Mouse (Mus musculus) heart, embryonic 14.5 days (tissue): ENCODE measurements at regions not wholly inside any gene's neighbourhood (a gene's known extent, or its start where the extent isn't known, plus 50 kb on each side); places are given as distances from the start of the nearest gene placed in this dataset.

Experiments used
- ATAC-seq: fragments of 200-750 bp; cut with Nextera tagmentation; 2 replicates; pipeline ENCODE4 v1.8.0; 2017; ENCODE audit warnings: low read depth, moderate TSS enrichment; ENCODE audit not compliant: insufficient number of reproducible peaks, insufficient read depth, low FRiP score
- H3K27ac ChIP-seq, 2 experiments: fragments of 200-500 bp in 1 of 2; fragments of 300-500 bp in 1 of 2; sonication (generic) in 1 of 2; replicated peaks in 1 of 2; 2 replicates each; pipeline ENCODE4 v1.5.1; 2012 to 2014; ENCODE audit warnings: low read depth in 2 of 2, low read length in 2 of 2, control low read depth in 1 of 2, mild to moderate bottlenecking in 1 of 2, mixed read lengths in 1 of 2; ENCODE audit not compliant: control insufficient read depth in 1 of 2, insufficient read depth in 1 of 2
- H3K27me3 ChIP-seq: fragments of 300-500 bp; sonication (generic); 2 replicates; pipeline ENCODE4 v1.6.1; 2014; ENCODE audit warnings: mild to moderate bottlenecking, low read length, control low read depth; ENCODE audit not compliant: control insufficient read depth, insufficient read depth
- H3K36me3 ChIP-seq: fragments of 300-500 bp; sonication (generic); 2 replicates; pipeline ENCODE4 v1.6.1; 2014; ENCODE audit warnings: mild to moderate bottlenecking, control low read depth, low read length, mixed read lengths; ENCODE audit not compliant: control insufficient read depth, insufficient read depth
- H3K4me1 ChIP-seq, 2 experiments: fragments of 200-500 bp in 1 of 2; fragments of 300-500 bp in 1 of 2; sonication (generic) in 1 of 2; 2 replicates each; pipeline ENCODE4 v1.6.1; 2012 to 2014; ENCODE audit warnings: low read length in 2 of 2, control low read depth in 1 of 2, mixed read lengths in 1 of 2; ENCODE audit not compliant: control insufficient read depth in 2 of 2, insufficient read depth in 2 of 2
- H3K4me2 ChIP-seq: fragments of 300-500 bp; sonication (generic); 2 replicates; pipeline ENCODE4 v1.6.1; 2014; ENCODE audit warnings: mild to moderate bottlenecking, low read length
- H3K4me3 ChIP-seq, 2 experiments: fragments of 200-500 bp in 1 of 2; fragments of 300-500 bp in 1 of 2; sonication (generic) in 1 of 2; 2 replicates each; pipeline ENCODE4 v1.5.1; 2012 to 2014; ENCODE audit warnings: low read length in 2 of 2, mild to moderate bottlenecking in 2 of 2, control low read depth in 1 of 2, low read depth in 1 of 2, moderate library complexity in 1 of 2; ENCODE audit not compliant: control insufficient read depth in 1 of 2, insufficient read depth in 1 of 2
- H3K9ac ChIP-seq: fragments of 300-500 bp; sonication (generic); 2 replicates; pipeline ENCODE4 v1.6.1; 2014; ENCODE audit warnings: mild to moderate bottlenecking, low read length
- H3K9me3 ChIP-seq: fragments of 300-500 bp; sonication (generic); 2 replicates; pipeline ENCODE4 v1.6.1; 2016; ENCODE audit warnings: low read length, control low read depth; ENCODE audit not compliant: control insufficient read depth
- WGBS: fragments of 180-500 bp; shearing (Covaris S2); extraction: QIAGEN DNeasy Blood & Tissue Kit; methylation state at CpG from one replicate; pipeline ENCODE4 v1.1.7; 2014; 5-methylcytosine and 5-hydroxymethylcytosine counted together

DNA sequence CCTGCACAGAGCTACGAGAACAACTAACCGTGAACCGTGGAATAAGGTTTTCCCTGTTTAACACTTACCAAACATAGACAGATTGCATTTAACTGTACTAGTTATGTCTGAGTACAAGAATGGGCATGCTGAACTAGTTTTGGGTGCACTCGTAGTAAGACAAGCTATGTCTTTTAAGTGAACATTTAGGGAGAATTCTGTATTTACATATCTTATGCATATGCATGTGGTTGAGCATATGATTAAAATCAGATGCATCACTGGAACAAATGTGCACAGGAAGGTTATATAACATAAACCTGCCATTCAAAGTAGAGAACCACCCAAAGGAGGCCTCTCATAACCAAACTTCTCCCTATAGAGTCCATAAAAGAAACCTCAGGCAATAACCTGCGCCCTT lies 140.3 kb downstream of the Snx10 start:
- Histone ChIP-seq H3K27ac (no peak overlapping the region), H3K4me2 (no peak overlapping the region), H3K9ac (no peak overlapping the region), H3K9me3 (peaks cover 14% of the 10 kb centered on the region), H3K4me3 (no peak overlapping the region), H3K36me3 (no peaks in the 10 kb centered on the region), H3K4me1 (no peaks in the 10 kb centered on the region), H3K27me3 (no peaks in the 10 kb centered on the region)
- WGBS = 92% methylated on average over 5 of the region's 5 CpGs
- no peak for ATAC-seq

DNA sequence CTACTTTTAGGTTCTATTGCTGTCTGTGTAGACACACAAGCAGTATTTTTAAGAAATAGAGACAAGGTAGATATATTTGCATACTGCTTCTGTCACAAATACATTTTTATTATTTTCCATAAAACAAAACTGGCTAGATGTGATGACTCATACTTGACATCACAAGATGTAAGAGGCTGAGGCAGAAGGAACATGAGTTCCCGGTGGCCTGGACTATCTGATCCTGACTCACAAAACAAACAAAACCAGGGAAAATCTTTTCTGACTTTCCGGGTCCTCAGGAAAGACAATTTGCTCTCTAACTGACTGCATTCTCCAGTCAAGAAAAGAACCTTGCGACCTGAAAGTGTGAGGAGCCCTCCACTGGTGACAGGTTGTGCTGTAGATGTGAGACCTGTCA lies 143.3 kb downstream of the Snx10 start:
- WGBS = 41% methylated on average over 3 of the region's 3 CpGs
- ATAC-seq = no peak
- H3K4me2 ChIP-seq = no peak overlapping the region
- H3K4me1 ChIP-seq = no peaks in the 10 kb centered on the region
- H3K9me3 ChIP-seq = peaks cover 14% of the 10 kb centered on the region
- no peak overlapping the region for H3K27ac ChIP-seq
- no peaks in the 10 kb centered on the region for H3K36me3 ChIP-seq
- H3K27me3 ChIP-seq = no peaks in the 10 kb centered on the region
- no peak overlapping the region for H3K9ac ChIP-seq
- no peak overlapping the region for H3K4me3 ChIP-seq

DNA sequence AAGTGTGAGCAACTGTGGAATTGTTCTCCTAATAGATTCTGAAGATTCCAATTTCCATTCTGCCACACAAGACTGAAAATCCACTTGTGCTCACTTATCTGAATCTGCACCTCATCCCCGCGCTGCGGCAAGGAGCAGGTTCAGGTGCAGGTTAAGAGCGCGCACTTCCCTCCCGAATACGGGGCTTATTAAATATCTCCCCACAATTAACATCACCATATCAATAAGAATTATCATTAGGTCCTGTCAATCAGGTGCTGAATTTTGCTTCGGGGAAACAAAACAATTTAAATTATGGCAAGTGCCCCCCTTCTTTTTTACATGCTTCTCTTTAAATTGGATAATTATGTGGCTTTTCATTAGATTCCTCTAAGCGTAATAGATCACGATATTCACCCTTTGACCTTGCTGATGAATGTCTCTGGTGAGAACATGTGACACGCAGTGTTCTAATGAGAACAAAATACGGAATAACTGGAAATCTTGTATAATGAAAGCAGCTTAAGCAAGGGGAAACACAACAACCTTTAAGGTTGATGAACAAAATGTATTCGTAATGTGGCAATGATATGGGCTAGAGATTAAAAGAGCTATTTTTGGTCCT lies 151.7 kb downstream of the Snx10 start:
- Histone ChIP-seq H3K4me2 (no peak overlapping the region), H3K9me3 (no peaks in the 10 kb centered on the region), H3K27me3 (no peaks in the 10 kb centered on the region), H3K36me3 (no peaks in the 10 kb centered on the region), H3K4me1 (0 out of 4 replicates have a peak, but pooled peaks cover 0 to 3% of the 10 kb centered on the region in 2 experiments), H3K27ac (no peak overlapping the region), H3K4me3 (no peak overlapping the region), H3K9ac (no peak overlapping the region)
- ATAC-seq = no peak
- WGBS = 89% methylated on average over 13 of the region's 13 CpGs

DNA sequence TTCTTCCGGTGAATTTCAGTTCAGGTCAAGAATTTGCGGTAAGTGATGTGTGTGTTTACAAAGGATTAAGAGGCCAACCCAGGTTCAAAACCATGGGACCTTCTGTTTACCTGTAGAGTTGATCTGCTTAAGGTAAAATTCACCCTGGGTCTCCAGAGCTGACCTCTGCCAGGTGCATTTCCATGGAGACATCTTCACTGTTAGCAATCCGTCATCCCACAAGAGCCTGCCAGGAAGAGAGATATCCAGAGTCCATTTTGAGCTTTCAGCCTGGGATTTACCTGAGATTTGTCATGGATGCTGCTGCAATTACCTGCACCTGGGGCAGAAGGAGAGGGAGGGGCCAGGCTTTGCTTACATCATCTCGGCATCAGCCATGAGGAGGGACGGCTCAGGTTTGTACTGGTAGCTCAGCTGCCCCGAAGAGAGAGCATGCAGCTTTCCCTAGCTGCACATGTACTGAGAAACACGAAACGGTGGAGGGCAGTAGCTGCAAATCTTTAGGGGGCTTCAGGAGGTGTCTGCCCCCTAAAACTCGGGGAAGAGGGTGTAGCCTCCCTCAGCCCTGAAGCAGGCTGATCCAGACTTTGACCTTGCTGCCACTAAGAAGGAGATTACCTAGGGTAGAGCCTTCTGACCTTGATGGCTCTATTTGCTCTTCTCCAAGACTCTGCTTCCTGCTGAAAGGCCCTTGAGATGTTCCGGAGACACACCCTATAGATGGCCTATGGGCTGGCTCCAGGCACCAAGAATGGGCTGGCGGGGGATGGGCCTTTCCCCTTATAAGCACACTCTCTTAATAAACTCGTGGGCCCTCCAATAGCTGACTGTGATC lies 153.7 kb downstream of the Snx10 start:
- 78% methylated on average over 12 of the region's 12 CpGs for WGBS

DNA sequence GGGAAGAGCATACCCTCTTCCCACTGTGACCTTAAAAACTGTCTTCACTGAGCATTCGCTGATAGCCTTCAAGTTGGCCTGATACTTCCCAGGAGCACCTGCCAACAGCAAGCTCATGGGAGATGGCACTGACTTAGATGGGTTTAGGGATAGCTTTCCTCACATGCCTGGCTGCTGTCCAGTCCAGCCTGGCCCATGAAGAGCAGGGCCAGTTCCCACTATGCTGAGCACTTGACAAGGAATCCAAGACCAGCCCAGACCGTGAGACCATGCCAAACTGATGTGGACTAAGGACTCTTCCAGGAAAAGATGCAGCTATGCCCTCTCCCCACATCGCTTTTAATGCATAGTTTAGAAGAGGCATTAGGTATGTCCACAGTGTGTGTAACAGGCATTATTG lies 155.0 kb downstream of the Snx10 start:
- no peak overlapping the region for H3K9ac ChIP-seq

More for the DNA sequence above, 153.7 kb downstream of the Snx10 start:
- Histone ChIP-seq H3K9me3 (no peaks in the 10 kb centered on the region), H3K27me3 (no peaks in the 10 kb centered on the region), H3K27ac (no peak overlapping the region), H3K4me3 (no peak overlapping the region), H3K36me3 (no peaks in the 10 kb centered on the region), H3K9ac (no peak overlapping the region), H3K4me2 (no peak overlapping the region), H3K4me1 (0 out of 4 replicates have a peak, but pooled peaks cover 0 to 4% of the 10 kb centered on the region in 2 experiments)
- ATAC-seq = no peak

DNA sequence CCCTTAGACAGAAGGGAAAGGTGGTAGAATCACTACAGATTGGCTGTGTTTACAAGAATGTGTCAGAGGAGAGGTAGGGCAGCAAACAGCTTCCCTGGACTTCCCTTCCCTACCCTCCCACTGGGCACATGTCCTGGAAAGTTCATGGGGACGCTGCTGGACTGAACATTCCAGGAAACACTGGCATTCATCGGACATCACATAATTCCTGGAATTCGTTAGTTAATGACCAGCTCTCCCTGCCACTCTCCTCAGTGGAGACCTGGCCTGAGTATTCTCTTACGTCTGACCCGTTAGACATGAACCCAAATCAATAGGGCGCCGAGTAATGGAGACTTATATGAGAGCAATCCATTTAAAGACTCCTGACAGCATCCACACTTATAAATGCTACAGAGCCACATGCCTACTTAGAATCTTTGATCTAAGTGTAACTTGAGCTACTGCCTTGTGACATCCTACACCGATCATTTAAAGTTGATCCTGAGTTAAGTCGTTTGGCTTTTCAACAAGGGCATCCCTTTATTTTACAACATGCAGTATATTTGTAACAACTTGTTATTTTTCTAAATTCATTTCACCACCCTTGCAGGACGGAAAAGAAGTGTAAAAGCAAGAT lies 156.6 kb downstream of the Snx10 start:
- H3K4me3 ChIP-seq = no peak overlapping the region
- ATAC-seq = no peak
- no peak overlapping the region for H3K9ac ChIP-seq
- 62% methylated on average over 10 of the region's 10 CpGs for WGBS
- H3K27me3 ChIP-seq = no peaks in the 10 kb centered on the region
- no peaks in the 10 kb centered on the region for H3K36me3 ChIP-seq
- no peak overlapping the region for H3K27ac ChIP-seq
- H3K4me2 ChIP-seq = no peak overlapping the region
- no peaks in the 10 kb centered on the region for H3K9me3 ChIP-seq
- peaks cover 2 to 4% of the 10 kb centered on the region in 2 experiments; a peak in 1 of 4 replicates for H3K4me1 ChIP-seq

More for the DNA sequence above, 155.0 kb downstream of the Snx10 start:
- H3K27ac ChIP-seq = no peak overlapping the region
- WGBS = 90% methylated on average over 3 of the region's 3 CpGs
- H3K27me3 ChIP-seq = no peaks in the 10 kb centered on the region
- no peak for ATAC-seq
- H3K36me3 ChIP-seq = no peaks in the 10 kb centered on the region
- H3K4me1 ChIP-seq = 0 out of 4 replicates have a peak, but pooled peaks cover 0 to 4% of the 10 kb centered on the region in 2 experiments
- H3K9me3 ChIP-seq = no peaks in the 10 kb centered on the region
- no peak overlapping the region for H3K4me3 ChIP-seq
- no peak overlapping the region for H3K4me2 ChIP-seq

DNA sequence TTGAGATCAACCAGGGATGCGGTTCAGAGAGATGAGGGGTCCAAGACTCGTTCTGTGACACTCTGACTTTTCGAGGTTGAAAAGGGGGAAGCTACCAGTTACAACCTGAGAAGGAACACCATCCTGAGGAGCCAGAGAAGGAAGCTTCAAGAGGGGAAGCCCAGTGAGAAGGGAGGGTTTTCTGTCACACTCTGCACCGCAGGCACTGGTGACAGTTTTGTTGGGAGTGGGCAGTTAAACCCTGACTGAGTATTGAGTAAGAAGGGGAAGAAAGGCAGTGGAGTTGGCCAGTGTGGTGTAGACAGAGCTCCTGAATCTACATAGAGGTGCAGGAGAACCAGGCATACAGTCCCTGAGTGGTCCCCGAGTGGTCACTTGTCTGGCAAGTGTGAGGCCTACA lies 159.4 kb downstream of the Snx10 start:
- no peak overlapping the region for H3K9ac ChIP-seq
- H3K27ac ChIP-seq = no peak overlapping the region
- no peak for ATAC-seq
- H3K4me2 ChIP-seq = no peak overlapping the region
- no peak overlapping the region for H3K4me3 ChIP-seq
- no peaks in the 10 kb centered on the region for H3K27me3 ChIP-seq
- no peaks in the 10 kb centered on the region for H3K36me3 ChIP-seq
- H3K4me1 ChIP-seq = peaks cover 2 to 4% of the 10 kb centered on the region in 2 experiments; a peak in 1 of 4 replicates
- 94% methylated on average over 5 of the region's 5 CpGs for WGBS
- H3K9me3 ChIP-seq = no peaks in the 10 kb centered on the region
